Mouse (Mus musculus): ENCODE results near the gene Cxcl2.

GRCm38 (mm10) chr5:90858429-90858828 lies 45.2 kb upstream of the Cxcl2 start:
- TF ChIP-seq POLR2A (IDR thresholded peaks at IDR 0.05; ENCODE audit: borderline replicate concordance, extremely low read depth, insufficient read depth, insufficient read length, poor library complexity, severe bottlenecking), result no peak
- no peak for TF ChIP-seq CTCF (IDR thresholded peaks at IDR 0.05; ENCODE audit: borderline replicate concordance, extremely low read depth, insufficient read depth, insufficient read length)
